Mouse (Mus musculus) bone marrow macrophage, adult 2 months (primary cell): Measurements from ENCODE around the gene Lhpp. TPM values are rescaled to one million over a fixed set of nuclear protein-coding genes. Genes with fewer than 3 reads are reported as not detected.
A peak's percentile ranks its signal among the peaks of the same experiment; 100 is the strongest.

ENCODE experiments used
- H3K27ac ChIP-seq: 2 replicates; pipeline ENCODE4 v1.5.1; 2012; ENCODE audit warnings: low read depth, low read length; ENCODE audit not compliant: insufficient read depth
- H3K4me1 ChIP-seq: 2 replicates; pipeline ENCODE4 v1.6.1; 2012; ENCODE audit warnings: low read length; ENCODE audit not compliant: control insufficient read depth, insufficient read depth
- H3K4me3 ChIP-seq: 2 replicates; pipeline ENCODE4 v1.5.1; 2012; ENCODE audit warnings: mild to moderate bottlenecking, low read length, moderate library complexity; ENCODE audit not compliant: insufficient read depth
- CTCF ChIP-seq: IDR thresholded peaks from 2 replicates; pipeline ENCODE4 v1.5.1; 2012; ENCODE audit warnings: low read depth, mild to moderate bottlenecking, low read length, moderate library complexity
- POLR2A ChIP-seq: IDR thresholded peaks from 2 replicates; pipeline ENCODE4 v1.6.1; 2012; ENCODE audit warnings: mild to moderate bottlenecking, low read depth, low read length, borderline replicate concordance
- polyA plus RNA-seq: library from polyadenylated mRNA; stranded (reverse); fragments of >200 nt; gene quantifications from 2 replicates; pipeline ENCODE4 v1.2.4, GENCODE M21; 2012; ENCODE audit not compliant: missing spikeins, insufficient read depth, insufficient read length

Gene Lhpp
- polyA plus RNA-seq, 1 experiment: 14.8 TPM

DNA sequence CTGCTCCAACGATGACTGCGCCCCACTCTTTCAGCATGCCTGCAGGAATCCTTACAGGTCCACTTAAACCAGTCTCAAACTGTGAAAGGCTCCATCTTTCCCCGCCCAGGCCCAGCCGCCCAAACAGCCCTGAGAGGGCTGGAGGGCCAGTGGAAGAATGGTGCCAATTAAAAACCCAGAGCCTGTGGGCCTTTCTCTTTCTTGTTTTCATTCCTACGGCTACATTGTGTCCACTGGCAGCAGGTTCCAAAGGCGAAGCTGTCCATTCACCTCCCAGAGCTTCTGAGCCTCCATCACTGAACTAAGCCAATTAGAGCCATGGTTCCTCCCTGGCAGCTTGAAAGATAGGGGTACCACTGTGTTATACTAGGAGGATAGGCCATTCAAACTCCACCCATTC lies 121.1 kb downstream of the Lhpp start:
- TF ChIP-seq CTCF (no peak), POLR2A (no peak)
- H3K4me1 ChIP-seq: peaks cover 68% of the 10 kb centered on the region
- no peak overlapping the region for H3K4me3 ChIP-seq
- H3K27ac ChIP-seq: no peak overlapping the region

DNA sequence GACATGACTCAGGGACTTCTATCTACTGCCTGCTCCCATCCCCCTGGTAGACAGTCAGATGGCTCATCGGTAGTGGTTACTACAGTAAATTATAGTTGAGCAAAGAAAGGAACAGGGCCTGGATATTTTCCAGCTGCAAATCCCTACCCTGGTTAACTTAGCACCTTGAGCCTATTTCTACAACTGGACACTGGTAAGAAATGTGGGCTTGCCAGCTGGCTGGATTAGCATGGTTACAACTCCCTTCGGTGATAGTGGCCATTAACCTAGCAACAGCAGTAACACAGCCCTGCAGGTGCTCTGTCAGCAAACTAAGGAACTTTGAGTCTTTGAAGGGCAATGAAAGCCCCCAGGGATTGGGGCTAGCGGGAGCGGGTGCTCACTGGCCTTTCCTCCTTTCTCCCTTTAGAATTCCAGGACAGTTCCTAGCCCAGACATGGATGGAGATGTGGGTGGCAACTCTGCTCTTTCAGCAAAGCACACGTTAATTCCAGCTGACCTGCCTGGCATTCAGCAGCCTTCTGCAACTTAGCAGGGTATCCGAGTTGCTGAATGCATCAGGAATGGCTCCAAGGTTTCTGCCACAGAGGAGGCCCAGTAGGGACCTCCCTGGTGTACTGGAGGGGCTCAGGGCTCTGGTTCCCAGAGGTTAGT lies 121.8 kb downstream of the Lhpp start:
- H3K4me1 ChIP-seq: peaks cover 64% of the 10 kb centered on the region
- no peak for TF ChIP-seq POLR2A
- no peak for TF ChIP-seq CTCF
- H3K27ac ChIP-seq: no peak overlapping the region
- H3K4me3 ChIP-seq: no peak overlapping the region

DNA sequence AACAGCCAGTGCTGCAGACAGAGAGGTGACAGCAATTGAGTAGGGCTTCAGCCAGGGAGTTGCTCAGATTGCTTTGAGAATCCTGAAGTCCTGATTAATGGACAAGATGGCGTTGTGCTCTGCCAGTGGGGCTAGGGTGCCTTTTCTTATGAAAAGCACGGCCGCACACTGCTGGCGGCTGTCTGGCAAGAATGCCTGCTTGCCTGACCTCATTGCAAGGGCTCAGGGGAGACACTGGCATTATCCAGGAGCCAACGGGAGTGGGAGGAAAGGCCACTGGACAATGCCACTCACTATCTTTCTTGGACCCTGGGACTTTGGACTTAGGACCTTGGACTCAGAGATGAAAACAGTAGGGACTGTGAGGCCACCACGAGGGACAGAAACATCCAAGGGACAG lies 123.1 kb downstream of the Lhpp start:
- Histone ChIP-seq H3K4me1 (peaks cover 59% of the 10 kb centered on the region), H3K27ac (no peak overlapping the region), H3K4me3 (no peak overlapping the region)
- no peak for TF ChIP-seq CTCF
- no peak for TF ChIP-seq POLR2A

DNA sequence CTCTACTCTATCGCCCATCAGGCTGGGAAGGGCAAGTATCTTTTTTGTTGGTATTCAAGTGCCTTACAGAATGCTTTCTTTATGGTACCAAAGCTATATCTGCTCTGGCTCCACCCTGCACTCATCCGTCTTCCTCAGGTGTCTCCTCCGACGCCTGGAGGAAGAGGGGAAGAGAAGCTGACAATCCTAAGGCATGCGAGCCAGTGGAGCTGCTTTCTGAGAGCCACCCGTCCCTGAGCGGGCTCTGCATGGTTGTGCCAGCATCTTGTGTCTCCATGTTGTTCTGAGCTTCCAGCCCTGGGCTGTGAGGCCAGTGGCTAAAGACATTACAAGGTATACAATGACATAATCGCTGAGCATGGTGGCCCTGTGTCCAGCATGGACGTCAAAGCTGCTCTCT lies 123.8 kb downstream of the Lhpp start:
- TF ChIP-seq CTCF (no peak), POLR2A (no peak)
- Histone ChIP-seq H3K4me3 (no peak overlapping the region), H3K27ac (no peak overlapping the region), H3K4me1 (peaks cover 52% of the 10 kb centered on the region)

DNA sequence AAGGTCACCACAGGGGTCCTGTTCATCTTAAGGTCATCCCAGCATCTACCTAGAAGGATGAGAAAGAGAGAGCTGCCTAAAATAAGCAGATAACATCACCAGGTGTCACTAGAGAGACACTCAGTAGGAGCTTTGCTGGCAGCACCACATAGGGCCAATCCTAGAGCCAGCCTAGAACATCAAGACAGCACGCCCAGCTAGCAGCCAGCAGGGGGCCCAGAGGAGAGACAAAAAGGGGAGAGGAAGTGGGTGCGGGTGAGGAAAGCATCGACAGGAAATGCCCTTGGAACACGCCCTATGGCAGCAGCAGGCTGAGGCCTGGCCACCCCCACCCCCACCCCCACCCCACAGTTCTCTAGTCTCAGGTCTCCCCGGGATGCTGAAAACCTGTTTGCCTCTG lies 124.7 kb downstream of the Lhpp start:
- Histone ChIP-seq H3K4me1 (peaks cover 43% of the 10 kb centered on the region), H3K4me3 (no peak overlapping the region), H3K27ac (peak overlapping the region; percentile 75)
- TF ChIP-seq CTCF (peak; percentile 47), POLR2A (no peak)

DNA sequence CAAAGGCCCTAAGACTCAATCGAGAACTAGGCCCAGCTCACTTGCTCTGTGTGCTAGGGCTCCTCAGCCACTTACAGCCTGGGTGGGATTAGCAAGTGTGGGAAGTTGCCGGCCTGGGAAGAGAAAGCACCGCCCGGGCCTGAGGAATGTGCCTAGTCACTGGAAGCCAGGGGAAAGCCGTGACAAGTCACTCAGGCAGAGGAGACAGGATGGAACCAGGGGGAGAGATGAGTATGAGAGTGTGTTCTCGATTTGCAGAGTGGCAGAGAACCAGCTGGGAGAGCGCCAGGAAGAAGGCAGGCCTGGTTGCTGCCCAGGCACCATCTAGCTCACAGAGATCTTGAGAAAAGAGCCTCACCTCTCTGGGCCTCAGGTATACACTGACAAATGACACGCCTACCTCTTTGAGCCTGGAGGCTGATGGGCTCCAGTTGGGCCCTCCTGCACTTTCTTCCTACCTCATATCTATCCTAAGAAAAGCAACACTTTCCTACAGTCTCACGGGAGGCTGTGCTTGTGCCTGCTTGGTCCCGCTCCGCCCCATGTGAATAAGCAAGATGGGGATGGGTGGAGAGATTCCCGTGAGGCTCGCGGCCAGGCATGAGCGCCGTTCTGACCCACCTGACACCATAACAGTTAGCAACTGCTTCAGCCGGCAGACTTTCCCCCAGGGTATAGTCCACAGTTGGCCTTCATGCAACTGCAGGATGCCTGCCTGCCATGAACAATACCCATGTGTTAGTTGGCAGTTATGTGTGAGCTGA lies 125.8 kb downstream of the Lhpp start:
- TF ChIP-seq CTCF: no peak
- no peak for TF ChIP-seq POLR2A
- Histone ChIP-seq H3K4me3 (no peak overlapping the region), H3K4me1 (peaks cover 33% of the 10 kb centered on the region)

DNA sequence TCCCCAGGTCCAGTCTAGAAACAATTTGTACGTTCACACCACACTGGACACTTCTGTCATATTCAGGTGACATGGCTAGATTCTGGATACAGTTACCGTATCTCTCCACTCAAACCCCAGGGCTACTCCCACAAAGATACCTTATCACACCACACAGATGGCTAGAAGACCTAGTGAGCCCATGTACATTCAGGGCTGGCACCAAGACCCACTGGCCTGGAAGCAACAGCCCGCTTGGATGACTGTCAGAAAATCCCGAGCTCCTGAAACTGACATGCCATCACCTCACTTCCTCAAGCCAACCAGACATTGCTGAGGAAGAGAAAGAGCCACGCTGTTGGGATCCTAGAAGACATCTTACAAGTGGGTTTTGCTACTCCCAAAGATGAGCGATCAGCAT lies 128.4 kb downstream of the Lhpp start:
- Histone ChIP-seq H3K4me3 (no peak overlapping the region), H3K27ac (no peak overlapping the region), H3K4me1 (peaks cover 29% of the 10 kb centered on the region)
- TF ChIP-seq CTCF (no peak), POLR2A (no peak)

More for the DNA sequence above, 125.8 kb downstream of the Lhpp start:
- peak overlapping the region; percentile 53 for H3K27ac ChIP-seq

DNA sequence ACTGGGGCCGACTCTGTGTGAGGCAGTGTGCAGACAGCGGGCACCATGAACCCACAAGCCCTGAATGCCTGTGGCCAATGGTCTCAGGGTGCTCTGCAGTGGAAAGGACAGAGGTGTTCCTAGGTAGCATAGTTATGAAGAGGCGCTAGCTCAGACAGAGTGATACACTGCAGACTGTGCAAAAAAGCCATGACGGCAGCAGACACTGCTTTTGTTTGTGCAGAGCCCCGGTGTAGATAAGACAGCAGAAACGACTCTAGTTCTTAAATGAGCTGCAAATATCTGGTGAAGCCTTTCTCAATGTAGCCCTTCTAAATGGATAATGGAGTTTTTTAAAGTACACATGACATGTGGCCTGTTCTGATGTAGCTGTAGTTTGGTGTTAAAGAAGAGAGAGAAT lies 129.4 kb downstream of the Lhpp start:
- H3K4me1 ChIP-seq: peaks cover 23% of the 10 kb centered on the region

DNA sequence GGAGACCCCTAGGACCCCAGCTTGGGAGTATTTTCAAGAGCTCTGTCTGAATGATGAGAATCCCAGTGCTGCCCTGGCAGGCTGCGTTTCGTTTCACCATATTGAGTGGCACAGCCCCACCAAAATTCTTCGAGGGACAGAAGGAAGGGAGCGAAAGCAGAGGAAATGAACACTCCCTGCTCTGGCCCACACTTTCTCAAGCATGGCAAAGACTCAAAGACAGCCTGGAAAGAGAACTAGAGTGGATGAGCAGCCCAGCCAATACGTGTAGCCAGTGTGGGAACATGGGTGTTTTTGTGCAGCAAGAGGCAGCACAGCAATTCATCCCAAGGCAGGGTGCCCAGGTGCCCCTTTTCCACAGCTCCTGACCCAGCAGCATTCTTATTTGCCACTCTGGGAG lies 132.5 kb downstream of the Lhpp start:
- TF ChIP-seq POLR2A (no peak), CTCF (no peak)
- Histone ChIP-seq H3K27ac (no peak overlapping the region), H3K4me1 (no peaks in the 10 kb centered on the region), H3K4me3 (no peak overlapping the region)

More for the DNA sequence above, 129.4 kb downstream of the Lhpp start:
- no peak overlapping the region for H3K4me3 ChIP-seq
- H3K27ac ChIP-seq: no peak overlapping the region
- TF ChIP-seq CTCF: no peak
- TF ChIP-seq POLR2A: no peak

DNA sequence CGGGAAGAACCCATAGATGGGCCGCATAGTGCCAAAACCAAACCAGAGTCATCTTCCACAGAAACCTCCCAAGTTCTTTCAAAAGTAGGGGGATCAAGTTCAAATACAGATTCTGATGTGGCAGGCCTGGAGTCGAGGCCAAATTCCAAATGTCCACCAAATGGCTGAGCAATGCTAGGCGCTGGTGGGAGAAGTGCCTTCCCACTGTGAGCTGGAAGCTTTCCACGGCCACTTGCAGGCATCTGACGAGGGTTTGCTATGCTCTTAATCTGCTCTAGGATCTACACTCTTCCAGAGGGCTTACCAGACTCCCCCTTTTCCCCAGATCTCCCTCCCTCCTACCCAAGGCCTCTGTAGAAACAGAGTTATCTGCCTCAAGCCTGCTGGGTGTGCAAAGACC lies 136.7 kb downstream of the Lhpp start:
- Histone ChIP-seq H3K27ac (no peak overlapping the region), H3K4me1 (no peaks in the 10 kb centered on the region; the same call in 1 of the 2 replicates), H3K4me3 (no peak overlapping the region)
- TF ChIP-seq CTCF: no peak
- TF ChIP-seq POLR2A: no peak
